Mouse (Mus musculus): ENCODE measurements around the gene Reln.

The Reln gene

DNA sequence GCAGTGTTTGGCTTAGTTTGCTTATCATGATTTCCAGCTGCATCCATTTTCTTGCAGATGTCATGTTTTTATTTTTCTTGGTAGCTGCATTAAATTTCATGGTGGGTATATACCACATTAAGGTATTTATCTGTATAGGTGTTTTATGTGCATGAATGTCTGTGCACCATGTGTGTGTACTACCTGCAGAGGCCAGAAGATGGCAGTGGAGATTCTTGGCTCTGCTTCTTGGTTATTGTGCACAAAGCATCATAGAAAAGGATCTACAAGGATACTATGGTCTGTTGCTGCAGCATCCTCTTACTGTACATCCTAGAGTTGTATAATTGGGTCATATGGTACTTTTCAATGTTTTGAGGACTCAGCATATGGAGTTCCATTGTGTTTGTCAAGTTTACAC, 428.5 kb downstream of the Reln start:
- DNase-seq, result no peak

DNA sequence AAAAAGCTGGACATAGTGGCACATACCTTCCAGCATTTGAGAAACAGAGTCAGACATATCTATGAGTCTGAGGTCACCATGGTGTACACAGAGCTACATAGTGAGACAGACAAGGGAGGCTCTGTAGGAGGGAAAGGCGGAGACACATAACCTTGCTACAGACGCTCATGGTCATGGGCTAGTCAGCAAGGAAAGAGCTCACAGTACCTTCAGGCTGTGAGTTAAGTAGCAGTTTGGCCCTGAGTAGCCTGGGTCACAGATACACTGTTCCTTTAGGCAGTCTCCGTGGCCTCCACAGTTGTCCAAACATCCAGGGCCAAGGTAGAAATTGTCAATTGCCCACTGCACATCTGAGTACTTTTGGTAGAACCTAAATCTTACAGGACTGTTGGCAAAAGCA, 429.7 kb downstream of the Reln start:
- DNase-seq, result no peak

DNA sequence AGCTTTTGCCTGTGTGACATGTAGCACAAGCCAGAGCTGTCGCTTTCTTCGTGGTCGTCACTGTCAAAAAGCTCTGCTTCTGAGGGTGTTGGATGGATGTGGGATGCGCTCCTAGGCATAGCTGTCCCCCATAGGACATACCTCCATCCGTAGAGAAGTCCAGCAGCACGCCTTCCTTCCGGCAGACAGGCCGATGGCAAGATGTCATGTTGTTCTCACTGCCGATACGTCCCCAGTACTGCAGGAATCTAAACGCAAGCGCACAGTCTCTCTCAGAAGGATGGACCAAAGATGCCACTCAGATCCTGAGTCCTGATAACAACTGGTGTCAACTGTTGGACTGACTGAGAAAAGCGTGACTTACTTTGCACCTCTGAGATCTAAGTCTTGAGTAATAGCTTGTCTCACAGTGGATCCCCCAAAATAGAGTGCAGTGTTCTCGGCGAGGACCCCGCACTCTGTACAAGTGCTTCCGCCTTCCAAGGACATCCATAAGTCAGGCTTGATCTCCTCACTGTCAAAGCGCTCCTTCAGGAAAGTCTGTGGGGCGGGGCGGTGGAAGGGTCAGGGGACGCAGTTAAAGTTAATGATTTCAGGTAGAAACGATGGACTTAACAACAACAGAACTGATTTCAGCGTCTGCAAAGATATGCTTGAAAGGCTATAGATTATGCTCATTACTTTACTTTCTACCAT, 431.5 kb downstream of the Reln start:
- DNase-seq, result no peak

DNA sequence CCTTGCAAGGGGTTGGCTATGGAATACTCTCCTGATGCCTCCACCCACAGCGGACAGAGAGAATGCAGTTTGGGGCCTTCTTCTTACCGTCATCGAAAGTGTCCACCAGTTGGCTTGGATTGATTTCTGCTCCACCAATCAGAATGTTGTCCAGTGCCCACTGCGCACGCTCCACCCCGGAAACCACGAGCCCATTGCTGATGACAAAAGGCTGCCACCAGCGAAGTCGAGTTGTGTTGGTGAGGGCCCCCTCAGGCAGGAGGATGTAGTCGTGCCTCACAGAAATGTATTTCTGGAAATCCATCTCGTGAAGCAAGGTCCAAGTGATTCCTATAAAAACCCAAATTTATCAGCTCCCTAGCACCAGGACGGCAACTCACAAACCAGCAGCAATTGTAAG, 433.8 kb downstream of the Reln start:
- DNase-seq, result no peak

DNA sequence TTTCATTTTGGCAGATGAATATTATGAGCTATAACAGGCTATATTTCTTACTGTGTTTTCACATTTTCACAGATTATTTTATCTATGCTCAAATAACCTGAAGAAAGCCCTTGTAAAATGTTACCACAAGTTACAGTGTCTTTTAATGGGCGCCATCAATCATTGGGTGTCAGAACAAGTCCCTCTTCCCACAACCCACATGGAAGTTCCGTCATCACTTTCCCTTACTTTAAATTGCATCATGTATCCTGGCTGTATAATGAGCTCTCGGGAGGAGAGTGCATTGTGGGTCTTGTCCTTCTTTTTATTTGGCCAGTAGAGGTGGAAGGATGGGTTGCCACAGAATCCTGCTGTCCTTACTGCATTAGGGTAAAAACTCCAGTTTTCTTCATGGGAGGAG, 434.8 kb downstream of the Reln start:
- no peak for DNase-seq

DNA sequence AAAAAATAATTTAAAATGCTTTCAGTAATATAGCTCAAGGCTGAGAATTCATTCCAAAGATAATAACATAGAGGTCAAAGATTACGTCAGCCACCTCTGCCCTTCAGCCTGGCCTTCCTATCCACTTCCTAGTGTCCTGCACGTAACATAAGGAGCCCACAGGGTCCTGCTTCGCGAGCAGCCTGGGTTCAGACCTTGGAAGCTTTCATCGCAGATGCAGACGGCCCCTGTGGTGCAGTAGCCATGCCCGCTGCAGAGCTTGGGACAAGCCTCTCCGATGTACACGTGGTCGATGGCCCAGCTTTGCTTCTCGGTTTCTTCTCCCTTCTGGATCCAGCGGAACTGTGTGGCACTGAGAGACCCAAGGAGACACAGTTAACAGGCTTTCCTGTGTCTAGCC, 443.1 kb downstream of the Reln start:
- no peak for DNase-seq

DNA sequence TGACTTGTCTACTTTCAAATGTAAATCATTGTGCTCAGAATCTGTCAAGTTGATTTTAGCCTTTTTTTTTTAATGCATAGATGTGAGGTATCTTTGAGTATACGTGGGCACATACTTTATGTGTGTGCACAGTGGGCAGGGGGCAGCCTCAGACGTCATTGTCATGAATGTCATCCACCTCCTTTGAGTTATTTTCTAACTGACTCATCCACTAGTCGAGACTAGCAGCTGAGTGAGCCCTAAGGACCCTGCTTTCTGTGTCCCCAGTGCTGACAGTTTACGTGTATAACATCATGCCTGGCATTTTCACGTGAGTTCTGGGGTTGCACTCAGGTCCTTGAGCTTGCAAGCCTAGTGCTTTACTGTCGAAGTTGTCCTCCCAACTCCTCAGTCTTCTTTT, 443.6 kb downstream of the Reln start:
- no peak for DNase-seq

DNA sequence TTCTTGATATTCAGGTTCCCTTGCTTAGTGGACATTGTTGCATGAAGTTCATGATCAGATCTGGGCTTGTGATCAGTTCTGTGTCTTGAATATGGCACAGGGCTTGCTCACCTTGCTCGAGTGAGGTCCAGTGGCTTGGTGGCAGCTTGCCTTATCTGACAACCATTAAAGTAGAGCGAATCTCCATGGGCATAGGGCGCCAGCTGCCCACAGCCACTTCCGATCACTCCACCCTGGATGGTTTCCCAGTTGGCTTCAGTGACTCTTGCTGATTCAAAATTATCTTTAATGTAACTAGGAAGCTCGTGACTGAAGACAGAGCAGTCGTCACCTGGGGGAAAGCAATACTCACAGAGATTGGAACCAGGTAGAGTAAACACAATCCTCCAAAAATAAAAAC, 445.6 kb downstream of the Reln start:
- no peak for DNase-seq

DNA sequence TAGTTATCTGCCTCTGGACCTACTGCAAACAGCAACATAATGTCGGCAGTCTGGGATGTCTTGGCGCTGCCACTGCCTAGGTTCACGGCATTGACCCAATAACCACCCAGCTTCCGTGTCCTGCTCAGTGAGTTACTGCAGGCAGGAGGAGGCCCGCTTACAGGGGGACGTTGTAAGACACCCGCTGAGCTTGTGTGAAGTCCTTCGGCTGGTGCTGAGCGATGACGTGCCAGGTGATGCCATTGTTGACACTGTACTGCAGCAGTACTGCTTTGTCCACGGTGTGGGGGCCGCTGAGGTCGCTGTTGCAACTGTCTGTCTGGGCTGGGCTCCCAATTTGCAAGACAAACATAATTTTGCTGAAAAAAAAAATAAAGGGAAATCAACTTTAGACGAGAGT, 447.9 kb downstream of the Reln start:
- no peak for DNase-seq

DNA sequence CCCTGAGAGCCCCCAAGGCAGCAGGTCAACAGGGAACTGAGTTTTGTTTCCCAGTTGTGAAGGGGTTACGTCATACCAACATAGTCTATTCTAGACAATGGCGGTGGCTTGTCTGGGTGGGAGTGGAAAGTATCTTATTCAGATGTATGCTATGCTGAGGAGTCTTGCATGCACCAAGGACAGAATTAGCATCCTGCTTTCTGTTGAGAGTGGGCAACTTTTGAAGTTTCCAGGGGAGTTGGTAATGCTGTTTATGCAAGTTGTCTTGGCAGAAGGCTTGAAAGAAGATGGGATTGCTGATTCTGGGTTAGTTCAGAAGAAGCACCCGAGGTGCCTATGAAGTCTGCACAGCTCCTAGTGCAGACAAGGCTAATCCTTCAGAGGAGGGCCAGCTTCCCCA, 450.3 kb downstream of the Reln start:
- DNase-seq, result no peak

DNA sequence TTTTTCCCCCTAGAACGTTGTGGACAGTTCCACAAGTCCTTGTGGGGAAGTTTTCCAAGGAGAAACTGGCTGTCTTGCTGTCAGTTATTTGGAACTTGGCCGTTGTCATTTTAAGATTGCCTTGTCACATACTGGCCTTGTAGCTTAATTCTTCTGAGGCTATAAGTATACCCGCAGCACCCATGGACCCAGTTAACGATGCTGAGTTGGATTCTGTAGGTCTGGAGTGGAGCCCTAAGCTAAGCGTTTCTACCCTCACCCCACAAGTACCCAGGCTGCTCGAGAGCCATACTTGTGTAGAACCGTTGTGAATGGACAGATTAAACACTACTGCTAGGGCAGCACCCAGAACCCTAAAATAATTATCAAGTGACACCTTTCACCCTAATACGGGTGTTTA, 477.8 kb downstream of the Reln start:
- no peak for DNase-seq

DNA sequence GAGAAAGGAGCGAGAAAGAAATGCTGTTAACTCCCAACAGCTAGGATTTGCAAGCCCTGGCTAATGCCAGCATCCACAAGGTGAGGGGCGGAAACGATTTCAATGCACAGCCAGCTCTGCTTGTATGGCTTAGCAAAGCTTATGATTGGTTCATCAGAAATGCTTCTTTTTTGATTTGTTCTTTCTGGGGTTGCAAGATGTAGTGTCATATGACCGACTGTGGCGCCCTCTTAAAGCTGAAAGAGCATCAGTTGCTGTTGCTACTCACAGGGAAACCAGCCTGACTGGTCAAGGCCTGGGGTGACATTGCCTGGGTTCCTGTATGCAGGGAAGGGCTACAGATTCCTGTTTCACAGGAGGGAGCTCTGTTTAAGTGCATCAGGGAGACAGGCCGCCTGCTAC, 478.2 kb downstream of the Reln start:
- no peak for DNase-seq

DNA sequence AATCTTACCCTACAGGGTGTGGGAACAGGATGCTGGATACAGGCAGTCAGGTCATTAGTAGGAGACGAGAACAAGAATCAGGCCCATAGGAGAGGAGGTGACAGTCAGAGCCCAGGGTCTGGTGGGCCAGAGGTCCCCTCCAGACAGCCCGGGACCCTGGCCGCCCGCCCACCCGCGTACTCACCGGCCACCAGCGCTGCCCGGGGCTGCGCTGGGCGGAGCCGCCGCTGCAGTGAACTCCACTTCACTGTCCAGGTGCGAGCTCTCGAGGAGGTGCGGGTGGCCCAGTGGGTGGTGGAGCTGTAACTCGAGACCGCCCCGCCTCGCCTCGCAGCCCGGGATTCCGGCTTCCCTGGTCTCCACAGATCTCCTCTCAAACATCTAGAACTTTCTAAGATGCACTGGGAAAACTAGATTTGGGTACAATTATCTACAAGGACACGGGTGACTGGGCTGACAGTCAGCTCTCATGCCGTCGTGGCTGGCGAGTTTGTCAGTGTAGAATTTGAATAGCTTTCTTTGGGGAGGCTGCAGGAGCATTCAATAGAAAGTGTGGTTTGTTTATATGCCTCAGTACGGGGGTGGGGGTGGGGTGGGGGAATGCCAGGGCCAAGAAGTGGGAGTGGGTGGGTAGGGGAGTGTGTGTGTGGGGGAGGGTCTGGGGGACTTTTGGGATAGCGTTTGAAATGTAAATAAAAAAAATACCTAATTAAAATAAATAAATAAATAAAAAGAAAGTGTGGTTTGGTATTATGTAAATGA, 479.0 kb downstream of the Reln start, which contains the start of gene Slc26a5:
Slc26a5 (minus strand) TSS at position 259 of the 762 bp plus-strand sequence.
- DNase-seq, result no peak

DNA sequence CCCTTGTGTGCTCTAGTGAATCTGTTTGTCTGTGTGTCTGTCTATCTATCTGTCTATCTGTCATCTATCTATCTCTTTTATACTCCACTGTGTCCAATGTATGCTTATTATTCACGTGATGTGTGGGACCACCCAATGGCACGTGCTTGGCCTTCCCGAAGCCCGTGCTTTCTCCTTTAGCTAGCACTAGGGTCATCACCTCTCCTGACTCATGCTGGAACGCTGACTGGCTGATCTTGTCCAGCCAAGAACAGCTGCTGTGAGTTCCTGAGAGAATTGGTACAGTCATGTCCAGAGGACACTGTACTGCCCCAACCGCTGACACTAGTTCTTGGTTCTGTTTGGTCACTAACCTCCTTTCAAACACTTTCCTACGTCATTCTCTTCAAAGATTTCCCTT, 485.8 kb downstream of the Reln start:
- DNase-seq, result no peak

DNA sequence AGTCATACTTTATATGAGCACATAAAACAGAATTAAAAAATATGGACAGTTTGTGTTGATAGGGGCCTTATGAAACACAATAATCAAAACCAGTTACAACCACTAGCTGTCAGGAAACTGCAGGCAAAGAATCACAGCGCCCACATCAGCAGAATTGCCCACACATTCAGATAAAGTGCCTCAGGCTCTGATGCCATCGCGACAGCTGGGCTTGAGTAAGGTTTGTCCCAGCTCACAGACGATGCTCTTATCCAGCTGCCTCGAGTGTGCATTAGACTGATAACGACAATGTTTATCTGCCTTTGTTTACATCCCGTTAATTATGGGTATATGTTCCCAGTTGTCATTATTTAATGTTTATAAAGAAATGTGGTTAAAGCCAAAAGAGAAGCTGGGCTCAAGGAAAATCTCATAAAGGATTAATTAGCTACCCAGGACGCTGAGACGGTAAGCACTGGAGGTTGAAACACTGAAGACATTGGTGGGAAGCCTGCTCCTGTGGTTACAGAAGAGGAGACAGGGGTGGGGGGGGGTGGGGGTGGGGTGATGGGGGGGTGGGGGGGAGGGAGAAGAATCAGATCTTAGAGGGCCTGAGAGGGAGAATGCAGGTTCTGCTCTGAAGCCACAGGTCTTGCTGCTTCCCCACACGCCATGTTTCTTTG, 492.7 kb downstream of the Reln start:
- no peak for DNase-seq

DNA sequence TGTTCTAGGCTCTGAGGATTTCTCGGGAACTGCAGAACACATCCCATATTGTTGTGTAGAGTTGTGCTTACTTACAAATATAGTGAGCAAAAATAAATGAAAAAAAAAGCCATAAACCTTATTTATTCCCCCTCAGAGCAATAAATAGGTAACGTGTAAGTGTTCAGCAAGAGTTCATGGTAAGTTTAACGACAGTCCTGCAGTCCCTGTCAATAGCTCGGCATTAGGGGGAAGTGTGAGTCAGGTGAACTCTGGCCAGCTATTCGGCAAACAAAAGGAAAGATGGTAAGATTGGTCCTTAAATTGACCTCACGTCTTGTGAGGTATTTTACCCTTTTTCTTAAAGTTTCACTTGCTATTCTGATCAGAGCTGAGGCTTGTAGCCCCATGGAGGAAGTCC, 497.1 kb downstream of the Reln start:
- DNase-seq, result no peak

DNA sequence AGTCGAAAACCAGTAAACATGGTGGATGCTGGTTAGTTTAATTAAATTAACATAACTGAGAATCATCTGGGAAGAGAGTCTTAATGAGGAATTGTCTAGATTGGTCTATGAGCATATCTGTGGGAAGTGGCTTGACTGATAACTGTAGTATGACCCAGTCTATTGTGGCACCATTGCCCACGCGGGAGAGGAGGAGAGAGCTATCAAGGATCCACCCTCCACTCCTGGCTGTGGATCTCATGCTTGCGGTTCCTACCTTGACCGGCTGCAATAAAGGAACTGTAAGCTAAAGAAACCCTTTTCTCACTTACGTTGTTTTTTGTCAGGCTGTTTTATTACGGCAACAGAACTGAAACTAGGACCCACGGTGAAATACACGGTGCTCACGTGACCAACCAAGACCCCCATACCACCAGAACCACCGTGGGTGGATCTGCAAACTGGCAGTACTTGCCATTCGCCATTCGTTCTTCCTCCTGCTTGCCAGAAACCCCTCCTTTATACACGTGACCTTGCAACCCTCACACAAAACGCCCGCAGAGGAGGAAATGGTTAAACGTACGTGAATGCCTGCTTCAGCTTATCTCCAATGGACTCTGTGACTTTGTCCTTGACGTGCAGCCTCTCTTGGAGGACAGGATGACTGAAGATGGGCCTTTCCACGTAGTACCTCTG, 497.7 kb downstream of the Reln start:
- DNase-seq, result no peak

DNA sequence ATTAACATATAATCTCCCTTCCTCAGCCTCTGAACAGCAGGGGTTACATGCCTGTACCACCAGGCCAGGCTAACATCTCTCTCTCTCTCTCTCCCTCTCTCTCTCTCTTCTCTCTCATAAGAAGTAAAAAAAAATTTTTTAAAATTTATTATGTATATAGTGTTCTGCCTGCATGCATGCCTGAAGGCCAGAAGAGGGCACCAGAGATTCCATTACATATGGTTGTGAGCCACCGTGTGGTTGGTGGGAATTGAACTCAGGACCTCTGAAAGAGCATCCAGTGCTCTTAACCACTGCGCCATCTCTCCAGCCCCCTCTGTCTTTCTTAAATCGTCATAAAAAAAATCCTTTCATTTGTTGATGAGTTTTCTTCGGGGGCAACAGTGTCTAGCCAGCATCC, 499.8 kb downstream of the Reln start:
- DNase-seq, result no peak
